Mouse (Mus musculus) lung, embryonic 16.5 days (tissue): ENCODE data around the gene Cdkn1a. TPM values are rescaled to one million over a fixed set of nuclear protein-coding genes. Genes with fewer than 3 reads are reported as not detected.
"Not testable (repeated sequence)": the region's sequence is repeated elsewhere in the genome, so short reads cannot be mapped to it uniquely, and the experiment has no call there.

Experiments used
- ATAC-seq: fragments of 200-750 bp; cut with Nextera tagmentation; 2 replicates; pipeline ENCODE4 v1.8.0; 2017; ENCODE audit warnings: low read depth, mild to moderate bottlenecking, moderate library complexity
- H3K27ac ChIP-seq: fragments of 300-500 bp; sonication (generic); 2 replicates; pipeline ENCODE4 v1.5.1; 2014; ENCODE audit warnings: mild to moderate bottlenecking, control low read depth, low read length
- H3K27me3 ChIP-seq: fragments of 300-500 bp; sonication (generic); 2 replicates; pipeline ENCODE4 v1.6.1; 2014; ENCODE audit warnings: low read depth, low read length, mixed read lengths; ENCODE audit not compliant: control insufficient read depth, insufficient read depth
- H3K36me3 ChIP-seq: fragments of 300-500 bp; sonication (generic); 2 replicates; pipeline ENCODE4 v1.6.1; 2014; ENCODE audit warnings: low read length; ENCODE audit not compliant: control insufficient read depth, insufficient read depth
- H3K4me1 ChIP-seq: fragments of 300-500 bp; sonication (generic); replicated peaks from 2 replicates; pipeline ENCODE4 v1.6.1; 2014; ENCODE audit warnings: low read length, mixed read lengths; ENCODE audit not compliant: control insufficient read depth, insufficient read depth
- H3K4me2 ChIP-seq: fragments of 300-500 bp; sonication (generic); 2 replicates; pipeline ENCODE4 v1.6.1; 2014; ENCODE audit warnings: low read depth, low read length, control low read depth
- H3K4me3 ChIP-seq: fragments of 300-500 bp; sonication (generic); 2 replicates; pipeline ENCODE4 v1.5.1; 2014; ENCODE audit warnings: mild to moderate bottlenecking, low read length, control low read depth
- H3K9ac ChIP-seq: fragments of 300-500 bp; sonication (generic); 2 replicates; pipeline ENCODE4 v1.6.1; 2014; ENCODE audit warnings: low read length, control low read depth
- H3K9me3 ChIP-seq: fragments of 300-500 bp; sonication (generic); 2 replicates; pipeline ENCODE4 v1.6.1; 2016; ENCODE audit warnings: low read length; ENCODE audit not compliant: control insufficient read depth
- WGBS: fragments of 180-500 bp; shearing (Covaris S2); extraction: QIAGEN DNeasy Blood & Tissue Kit; methylation state at CpG from one replicate; pipeline ENCODE4 v1.1.7; 2014; 5-methylcytosine and 5-hydroxymethylcytosine counted together
- polyA plus RNA-seq: library from polyadenylated mRNA; unstranded; fragments of >200 nt; fragmentation: Nextera tagmentation; extraction: Ambion mirVana; gene quantifications from 2 replicates; pipeline ENCODE4 v1.2.1, GENCODE M21; 2015

Cdkn1a gene
- polyA plus RNA-seq, 1 experiment from 2014 or later: 41.3 TPM

- 88% methylated on average over 6 of the region's 6 CpGs for WGBS
- Histone ChIP-seq H3K4me1 (peaks cover 22% of the 10 kb centered on the region), H3K9me3 (no peaks in the 10 kb centered on the region), H3K4me2 (no peak overlapping the region), H3K36me3 (no peaks in the 10 kb centered on the region), H3K27ac (no peak overlapping the region), H3K4me3 (no peak overlapping the region), H3K9ac (no peak overlapping the region), H3K27me3 (no peaks in the 10 kb centered on the region; the same call in 1 of the 2 replicates)
- no peak for ATAC-seq
These were observed 5.5 kb downstream of the Cdkn1a start for GRCm38 (mm10) chr17:29096245-29096644.

- WGBS: 48% methylated on average over 7 of the region's 7 CpGs
These were observed 6.2 kb downstream of the Cdkn1a start for GRCm38 (mm10) chr17:29096851-29097561.

GRCm38 (mm10) chr17:29098291-29098690, 7.5 kb downstream of the Cdkn1a start:
- Histone ChIP-seq H3K4me1 (peaks cover 16% of the 10 kb centered on the region), H3K9ac (no peak overlapping the region), H3K27me3 (no peaks in the 10 kb centered on the region), H3K27ac (no peak overlapping the region), H3K4me3 (no peak overlapping the region), H3K4me2 (no peak overlapping the region), H3K9me3 (no peaks in the 10 kb centered on the region), H3K36me3 (no peaks in the 10 kb centered on the region)
- no peak for ATAC-seq
- 93% methylated on average over 24 of the region's 24 CpGs for WGBS

More at GRCm38 (mm10) chr17:29096851-29097561, 6.2 kb downstream of the Cdkn1a start:
- no peaks in the 10 kb centered on the region for H3K36me3 ChIP-seq
- no peak overlapping the region for H3K27ac ChIP-seq
- no peaks in the 10 kb centered on the region for H3K9me3 ChIP-seq
- no peaks in the 10 kb centered on the region; the same call in 1 of the 2 replicates for H3K27me3 ChIP-seq
- H3K4me2 ChIP-seq: no peak overlapping the region
- H3K4me3 ChIP-seq: no peak overlapping the region
- ATAC-seq: no peak
- no peak overlapping the region for H3K9ac ChIP-seq
- H3K4me1 ChIP-seq: peaks cover 19% of the 10 kb centered on the region

GRCm38 (mm10) chr17:29099076-29099475, 8.3 kb downstream of the Cdkn1a start:
- no peak overlapping the region for H3K9ac ChIP-seq
- 78% methylated on average over 8 of the region's 8 CpGs for WGBS
- H3K9me3 ChIP-seq: no peaks in the 10 kb centered on the region
- no peak overlapping the region for H3K27ac ChIP-seq
- no peak overlapping the region for H3K4me2 ChIP-seq
- no peak for ATAC-seq
- H3K4me1 ChIP-seq: peaks cover 9% of the 10 kb centered on the region
- H3K27me3 ChIP-seq: no peaks in the 10 kb centered on the region
- no peak overlapping the region for H3K4me3 ChIP-seq
- H3K36me3 ChIP-seq: no peaks in the 10 kb centered on the region

GRCm38 (mm10) chr17:29100627-29101026, 9.9 kb downstream of the Cdkn1a start:
- Histone ChIP-seq H3K4me1 (no peaks in the 10 kb centered on the region), H3K36me3 (no peaks in the 10 kb centered on the region), H3K27me3 (no peaks in the 10 kb centered on the region), H3K9ac (no peak overlapping the region), H3K4me2 (no peak overlapping the region), H3K4me3 (no peak overlapping the region), H3K9me3 (no peaks in the 10 kb centered on the region), H3K27ac (no peak overlapping the region)
- no peak for ATAC-seq
- WGBS: 91% methylated on average over 7 of the region's 7 CpGs

- not testable (repeated sequence) for ATAC-seq
- WGBS: 74% methylated on average over 6 of the region's 6 CpGs
These were observed 19.6 kb downstream of the Cdkn1a start for GRCm38 (mm10) chr17:29110356-29110755.

GRCm38 (mm10) chr17:29111332-29111731, 20.6 kb downstream of the Cdkn1a start:
- Histone ChIP-seq H3K9ac (no peak overlapping the region), H3K9me3 (no peaks in the 10 kb centered on the region)
- no peak for ATAC-seq

More at GRCm38 (mm10) chr17:29110356-29110755, 19.6 kb downstream of the Cdkn1a start:
- not testable (repeated sequence) for H3K27ac ChIP-seq, H3K36me3 ChIP-seq, H3K4me3 ChIP-seq, H3K9ac ChIP-seq, H3K27me3 ChIP-seq, H3K4me1 ChIP-seq, H3K4me2 ChIP-seq, H3K9me3 ChIP-seq

GRCm38 (mm10) chr17:29113591-29114352, 23.0 kb downstream of the Cdkn1a start, which contains the start of gene Rab44:
Gene Rab44, plus strand, starts transcription at chr17:29114145.
- WGBS: 74% methylated on average over 13 of the region's 13 CpGs
- no peak within 1 kb of the TSS for H3K4me3 ChIP-seq
- no peak within 1 kb of the TSS for H3K4me2 ChIP-seq
- H3K9me3 ChIP-seq: no peaks in the 10 kb centered on the region
- H3K4me1 ChIP-seq: no peaks in the 10 kb centered on the region
- H3K27ac ChIP-seq: no peak within 1 kb of the TSS
- H3K36me3 ChIP-seq: no peaks in the 10 kb centered on the region
- H3K27me3 ChIP-seq: no peaks in the 10 kb centered on the region
- H3K9ac ChIP-seq: no peak within 1 kb of the TSS
- ATAC-seq: no peak

More at GRCm38 (mm10) chr17:29111332-29111731, 20.6 kb downstream of the Cdkn1a start:
- no peaks in the 10 kb centered on the region for H3K4me1 ChIP-seq
- no peak overlapping the region for H3K4me2 ChIP-seq
- H3K36me3 ChIP-seq: no peaks in the 10 kb centered on the region
- H3K4me3 ChIP-seq: no peak overlapping the region
- WGBS: 74% methylated on average over 5 of the region's 5 CpGs
- H3K27me3 ChIP-seq: no peaks in the 10 kb centered on the region
- H3K27ac ChIP-seq: no peak overlapping the region

GRCm38 (mm10) chr17:29116023-29116422, 25.2 kb downstream of the Cdkn1a start:
- H3K4me2 ChIP-seq: no peak overlapping the region
- H3K27me3 ChIP-seq: no peaks in the 10 kb centered on the region
- no peak overlapping the region for H3K9ac ChIP-seq
- H3K9me3 ChIP-seq: no peaks in the 10 kb centered on the region
- H3K27ac ChIP-seq: no peak overlapping the region
- no peaks in the 10 kb centered on the region for H3K36me3 ChIP-seq
- H3K4me1 ChIP-seq: no peaks in the 10 kb centered on the region
- no peak overlapping the region for H3K4me3 ChIP-seq
- no peak for ATAC-seq
- WGBS: 59% methylated on average over 12 of the region's 12 CpGs
